Mouse (Mus musculus) heart, postnatal 25 days (tissue): ENCODE data around the gene Sema5b. TPM values are rescaled to one million over a fixed set of nuclear protein-coding genes. Genes with fewer than 3 reads are reported as not detected.

Experiments used
- DNase-seq: peaks from one replicate; pipeline ENCODE4 v3.0.0; 2022; ENCODE audit warnings: low spot score
- intact Hi-C: fragments of 180-260 bp; cut with DNase I; formaldehyde crosslinking; loops from one replicate; pipeline ENCODE4 v1.15.1; 2025
- total RNA-seq, 2 experiments: library from RNA; stranded (reverse); gene quantifications; 2 replicates each; pipeline ENCODE4 v1.2.3; 2021

Sema5b gene
- total RNA-seq, 2 experiments from 2014 or later = 0.91 to 1.1 TPM

DNA sequence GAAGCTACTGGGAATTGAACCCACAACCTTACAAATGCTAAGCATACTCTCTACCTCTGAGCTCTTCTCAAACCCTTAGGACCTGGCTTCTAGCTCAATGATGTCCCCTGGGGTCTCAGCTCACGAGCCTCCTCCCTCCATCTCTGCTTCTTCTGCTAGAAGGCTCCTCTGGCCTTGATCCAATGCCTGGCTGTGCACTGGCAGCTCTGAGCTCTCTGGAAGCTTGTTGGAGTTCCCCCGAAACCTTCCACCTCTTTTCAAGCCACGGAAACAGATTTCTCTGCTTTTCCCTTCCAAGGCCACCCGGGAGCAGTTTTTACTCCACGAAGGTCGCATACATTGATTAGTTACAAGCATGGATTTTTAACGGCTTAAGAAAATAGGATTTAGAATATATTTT is 145.5 kb downstream of the Sema5b start:
- intact Hi-C loops = no loop called here
- no peak for DNase-seq

DNA sequence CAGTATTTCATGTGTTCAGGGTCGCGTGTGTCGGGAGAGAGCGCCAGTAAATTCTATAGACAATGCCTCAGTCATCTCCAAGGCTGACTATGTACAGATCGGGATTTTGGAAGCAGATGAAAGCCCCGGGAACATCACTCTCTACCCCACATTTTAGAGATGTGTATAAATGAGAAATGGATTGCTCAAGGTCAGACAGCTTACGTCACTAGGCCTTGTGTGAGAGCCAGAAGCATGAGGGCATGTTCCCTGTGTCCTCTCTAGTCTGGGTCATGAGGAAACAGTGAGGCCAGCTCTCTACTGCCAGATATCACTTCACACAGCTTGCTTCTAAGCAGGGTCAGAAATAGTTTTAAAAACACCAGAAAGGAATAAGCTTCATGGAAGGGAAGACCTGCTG is 150.7 kb downstream of the Sema5b start:
- intact Hi-C loops = no loop called here
- DNase-seq = no peak

DNA sequence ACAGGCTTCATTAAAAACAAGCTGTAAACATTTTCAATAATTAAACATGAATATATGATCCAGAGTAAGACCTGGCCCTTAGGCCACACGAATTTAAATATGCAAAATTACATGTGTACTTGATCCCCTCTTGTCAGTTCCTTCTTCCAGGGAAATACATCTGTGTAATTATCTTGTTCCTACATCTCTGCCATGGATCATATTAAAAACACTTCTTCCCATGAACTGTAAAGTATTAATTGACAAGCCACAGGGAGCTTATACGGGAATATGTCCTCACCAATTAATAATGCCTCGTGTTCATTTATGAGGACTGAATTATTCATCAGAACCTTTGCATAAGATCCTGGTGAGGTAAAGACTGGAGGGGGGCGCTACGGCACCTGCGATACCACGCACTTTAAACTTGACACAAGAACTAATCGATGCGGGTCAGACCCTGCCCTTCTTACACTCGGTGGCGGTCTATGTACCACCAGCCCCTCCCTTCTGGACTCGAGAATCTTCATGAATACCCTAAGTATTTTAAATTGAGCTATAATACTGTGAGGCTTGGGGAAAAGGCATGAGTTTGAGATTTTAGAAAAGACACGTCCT is 153.4 kb downstream of the Sema5b start:
- intact Hi-C loops = no loop called here

DNA sequence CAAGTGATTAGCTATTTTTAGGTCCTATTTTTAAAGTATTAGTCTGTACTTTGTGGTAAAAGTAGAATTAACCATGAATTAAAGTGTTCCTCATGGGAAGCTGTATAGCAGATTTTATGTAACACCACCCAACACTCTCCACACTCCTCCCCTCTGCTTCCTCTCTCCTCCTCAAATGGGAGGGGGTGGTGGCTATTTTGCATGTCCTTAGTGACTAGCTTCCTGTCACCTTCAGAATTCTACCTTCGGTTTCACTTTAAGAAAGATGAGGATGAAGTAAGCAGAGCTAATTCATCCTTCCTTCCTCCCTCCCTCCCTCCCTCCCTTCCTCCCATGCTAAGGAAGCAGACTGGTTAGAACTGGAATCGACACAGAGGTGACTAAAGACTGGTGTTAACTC is 155.2 kb downstream of the Sema5b start:
- intact Hi-C loops = no loop called here
- no peak for DNase-seq

More for the DNA sequence above, 153.4 kb downstream of the Sema5b start:
- DNase-seq = no peak

DNA sequence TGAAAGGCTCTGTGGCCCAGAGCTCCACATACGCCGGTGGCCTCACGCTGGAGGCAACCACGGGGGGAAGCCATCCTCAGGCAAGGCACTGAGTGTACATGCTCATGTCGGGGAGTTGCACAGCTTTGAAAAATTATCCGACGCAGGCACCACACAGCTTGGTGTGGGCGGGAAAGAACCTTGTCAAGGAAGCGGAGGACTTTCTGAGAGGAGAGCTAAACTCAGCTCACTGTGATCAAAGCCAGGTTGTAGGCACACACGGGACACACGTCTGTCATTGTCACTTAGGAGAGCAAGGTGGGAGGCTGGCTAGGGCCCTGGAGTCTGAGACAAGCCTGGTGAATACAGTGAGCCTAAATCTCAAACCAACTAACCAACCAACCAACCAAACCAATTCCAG is 160.9 kb downstream of the Sema5b start:
- DNase-seq = no peak
- intact Hi-C loops = no loop called here

DNA sequence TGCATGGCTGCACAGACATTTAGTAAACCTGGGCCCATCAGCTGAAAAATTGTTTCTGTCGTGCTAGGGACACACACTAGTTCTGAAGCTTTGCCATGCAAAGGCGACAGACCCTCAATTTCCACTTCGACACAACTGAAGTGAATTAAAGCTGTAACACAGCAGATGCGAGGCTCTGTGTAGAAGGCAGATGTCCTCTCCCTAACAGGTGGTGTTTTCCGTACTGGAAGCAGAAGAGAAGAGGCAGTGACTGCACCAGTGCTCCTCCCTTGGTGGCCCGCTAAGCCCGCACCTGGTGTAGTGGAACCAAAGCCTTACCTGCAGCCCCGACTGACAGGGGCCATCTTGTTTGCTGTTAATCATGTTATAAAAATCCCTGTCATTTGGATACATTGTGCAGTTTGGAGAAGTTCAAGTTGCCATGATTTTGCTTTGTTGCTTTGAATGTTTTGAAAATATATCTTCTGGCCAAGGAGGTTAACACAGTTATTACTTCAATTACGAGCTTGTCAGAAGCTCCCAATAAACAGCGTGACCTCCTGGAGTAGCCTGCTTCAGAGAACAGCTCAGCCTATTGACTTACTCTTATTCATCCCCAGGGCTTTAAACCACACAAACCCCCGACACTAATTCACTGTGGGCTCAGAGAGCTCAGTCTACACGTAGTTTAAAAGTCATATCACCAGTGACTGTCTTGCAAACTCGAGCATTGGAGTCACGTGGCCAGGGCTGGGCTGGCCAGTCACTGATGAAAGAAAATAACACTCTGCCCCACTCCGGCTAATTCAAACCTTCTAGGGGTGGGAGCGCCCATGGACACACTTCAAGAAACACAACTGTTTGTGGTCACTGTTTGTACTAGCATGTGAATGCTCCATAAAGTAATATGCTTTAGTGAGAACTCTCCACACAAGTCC is 163.1 kb downstream of the Sema5b start:
- DNase-seq = no peak
- intact Hi-C loops = no loop called here

DNA sequence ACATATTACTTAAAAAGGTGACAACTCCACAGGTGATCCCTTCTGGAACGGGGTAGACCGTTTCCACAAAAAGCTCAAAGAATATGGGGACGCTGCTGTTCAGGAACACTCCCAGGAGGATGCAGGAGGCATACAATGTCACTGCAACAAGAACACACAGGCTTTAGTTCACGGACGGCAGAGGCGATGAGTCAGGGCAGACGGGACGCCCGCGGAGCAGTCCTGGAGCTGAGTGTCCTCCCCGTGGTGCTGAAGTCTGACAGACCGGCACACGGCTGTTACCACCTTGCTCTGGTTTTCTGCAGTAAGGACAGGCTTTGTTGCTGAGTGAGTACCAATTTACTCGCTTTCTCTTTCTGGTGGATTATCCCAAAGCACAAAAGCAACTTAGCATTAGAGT is 163.9 kb downstream of the Sema5b start:
- intact Hi-C loops = no loop called here
- no peak for DNase-seq

DNA sequence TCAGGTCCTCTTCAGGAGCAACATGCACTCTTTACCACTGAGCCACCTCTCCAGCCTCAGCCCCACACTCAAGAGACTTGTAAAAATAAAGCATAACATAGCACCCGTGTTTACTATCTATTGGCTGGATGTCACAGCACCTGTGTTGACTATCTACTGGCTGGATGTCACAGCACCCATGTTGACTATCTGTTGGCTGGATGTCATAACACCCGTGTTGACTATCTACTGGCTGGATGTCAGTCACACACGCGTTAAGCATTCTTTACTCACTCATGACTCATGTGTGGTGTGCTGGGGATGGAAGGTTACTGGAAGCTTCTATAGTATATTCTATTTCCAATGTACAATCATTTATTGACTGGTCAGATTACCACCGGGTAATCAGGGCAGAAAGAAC is 166.1 kb downstream of the Sema5b start:
- no peak for DNase-seq
- intact Hi-C loops = no loop called here

DNA sequence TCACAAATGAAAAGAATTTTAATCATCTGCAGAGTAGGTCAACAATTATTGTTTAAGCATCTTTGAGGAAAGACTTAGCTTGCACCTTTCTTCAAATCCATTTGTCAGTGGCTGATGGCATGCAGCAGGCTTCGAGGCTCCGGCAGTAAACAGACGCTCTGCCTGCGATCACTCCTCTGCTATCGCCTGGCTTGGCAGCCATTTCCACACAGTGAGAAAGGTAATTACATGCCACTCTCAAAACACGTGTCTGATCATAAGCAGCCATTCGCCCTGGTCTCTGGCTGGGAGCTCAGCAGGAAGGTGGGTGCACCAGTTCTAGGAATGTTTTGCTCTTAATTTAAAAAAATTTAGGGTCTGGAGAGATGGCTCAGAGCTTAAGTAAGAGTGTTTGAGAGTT is 170.1 kb downstream of the Sema5b start:
- no peak for DNase-seq
- intact Hi-C loops = no loop called here

DNA sequence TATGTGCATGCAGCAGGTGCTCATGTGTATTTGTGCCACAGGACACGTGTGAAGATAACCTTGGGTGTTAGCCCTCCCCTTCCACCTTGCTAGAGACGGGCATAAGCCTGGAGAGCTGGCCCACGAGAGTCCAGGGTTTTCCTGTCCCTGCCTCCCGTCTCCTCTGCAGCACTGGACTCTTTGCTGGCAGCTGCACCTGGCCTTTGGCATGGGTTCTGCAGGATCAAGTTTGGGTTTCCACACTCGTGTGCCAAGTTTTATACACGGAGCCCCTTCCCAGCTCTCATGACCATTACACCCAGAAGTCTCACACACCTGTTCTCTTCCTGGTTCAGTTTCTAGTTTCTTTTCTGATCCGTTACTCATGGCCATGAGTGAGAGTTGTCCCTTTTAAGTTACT is 172.7 kb downstream of the Sema5b start:
- DNase-seq = no peak
- intact Hi-C loops = no loop called here

Other genes starting within 250 kb of the Sema5b start
- 10 to 100 TPM; 10.1 to 10.7 TPM for gene Sec22a, start 177.2 kb upstream of the Sema5b start, total RNA-seq
- gene Pdia5, start 50.3 kb upstream of the Sema5b start, total RNA-seq = 1 to 10 TPM; 5.7 to 7.0 TPM
- gene Dirc2, start 228.2 kb downstream of the Sema5b start, total RNA-seq = 10 to 100 TPM; 54.2 to 63.4 TPM
- gene Hspbap1, start 229.2 kb downstream of the Sema5b start, total RNA-seq = 1 to 10 TPM; 3.0 to 3.1 TPM